In genomic region chr1:97991976-97992375, GRCm38 (mm10) we compare ENCODE assay signal across 25 mouse cellular contexts.
"Had no signal": no experiment of that assay in that cellular context is flagged by ENCODE, and none has a peak within 500 bp of the region (broad histone marks: within the 10 kb centered on the region; RNA-seq: fewer than 3 reads in every experiment).

No protein-coding gene starts in this region.

- H3K4me3 ChIP-seq: gastrocnemius, adult 2 months; heart, embryonic 13.5 days; heart, embryonic 15.5 days; hindbrain, embryonic 10.5 days; hindbrain, embryonic 12.5 days; intestine, embryonic 15.5 days; layer of hippocampus, adult 2 months; left cerebral cortex, adult 2 months; limb, embryonic 13.5 days; limb, embryonic 15.5 days; liver, embryonic 12.5 days had no signal

- ATAC-seq: hindbrain, embryonic 16.5 days; inflammation-experienced regulatory T-cells, adult 6 months; intestine, embryonic 15.5 days; intestine, postnatal 0 days; liver, embryonic 12.5 days had no signal

- DNase-seq: gastrocnemius, adult 2 months; gastrocnemius, postnatal 10 days; gastrocnemius, postnatal 25 days; heart, postnatal 4 days; kidney, adult 18-20 months; kidney, adult 8-10 months; kidney, postnatal 10 days; kidney, postnatal 25 days; kidney, postnatal 4 days; left cerebral cortex, postnatal 4 days had no signal

- H3K4me1 ChIP-seq: hindbrain, embryonic 10.5 days; hindbrain, embryonic 12.5 days; intestine, embryonic 15.5 days; limb, embryonic 13.5 days; limb, embryonic 15.5 days; liver, embryonic 12.5 days had no signal

- H3K27ac ChIP-seq: gastrocnemius, adult 2 months; heart, embryonic 13.5 days; heart, embryonic 15.5 days; hindbrain, embryonic 10.5 days; hindbrain, embryonic 12.5 days; hindbrain, embryonic 14.5 days; intestine, embryonic 15.5 days; layer of hippocampus, adult 2 months; left cerebral cortex, adult 2 months; limb, embryonic 13.5 days; limb, embryonic 15.5 days; liver, embryonic 12.5 days; liver, embryonic 14.5 days had no signal
